Mouse (Mus musculus) embryonic facial prominence, embryonic 12.5 days (tissue): ENCODE data around the gene Galnt10. TPM values are rescaled to one million over a fixed set of nuclear protein-coding genes. Genes with fewer than 3 reads are reported as not detected.
A peak's percentile ranks its signal among the peaks of the same experiment; 100 is the strongest.

Experiments
- ATAC-seq: fragments of 200-750 bp; cut with Nextera tagmentation; 2 replicates; pipeline ENCODE4 v1.8.0; 2017; ENCODE audit not compliant: insufficient number of reproducible peaks, insufficient read depth, low FRiP score, low TSS enrichment
- H3K27ac ChIP-seq: fragments of 300-500 bp; sonication (generic); 2 replicates; pipeline ENCODE4 v1.5.1; 2016; ENCODE audit warnings: mild to moderate bottlenecking
- H3K27me3 ChIP-seq: fragments of 300-500 bp; sonication (generic); 2 replicates; pipeline ENCODE4 v1.6.1; 2016; ENCODE audit warnings: mild to moderate bottlenecking, moderate library complexity
- H3K36me3 ChIP-seq: fragments of 300-500 bp; sonication (generic); 2 replicates; pipeline ENCODE4 v1.6.1; 2016; ENCODE audit warnings: mild to moderate bottlenecking
- H3K4me1 ChIP-seq: fragments of 300-500 bp; sonication (generic); 2 replicates; pipeline ENCODE4 v1.6.1; 2016
- H3K4me2 ChIP-seq: fragments of 300-500 bp; sonication (generic); replicated peaks from 2 replicates; pipeline ENCODE4 v1.6.1; 2016; ENCODE audit warnings: mild to moderate bottlenecking, moderate library complexity
- H3K4me3 ChIP-seq: fragments of 300-500 bp; sonication (generic); 2 replicates; pipeline ENCODE4 v1.5.1; 2016; ENCODE audit warnings: mild to moderate bottlenecking
- H3K9ac ChIP-seq: fragments of 300-500 bp; sonication (generic); 2 replicates; pipeline ENCODE4 v1.6.1; 2016; ENCODE audit warnings: mild to moderate bottlenecking, moderate library complexity
- H3K9me3 ChIP-seq: fragments of 300-500 bp; sonication (generic); 2 replicates; pipeline ENCODE4 v1.6.1; 2016; ENCODE audit warnings: mild to moderate bottlenecking, moderate library complexity
- WGBS: fragments of 180-500 bp; shearing (Covaris S2); methylation state at CpG from one replicate; pipeline ENCODE4 v1.1.7; 2016; 5-methylcytosine and 5-hydroxymethylcytosine counted together
- polyA plus RNA-seq: library from polyadenylated mRNA; unstranded; fragments of >200 nt; fragmentation: Nextera tagmentation; extraction: Ambion mirVana; gene quantifications from 2 replicates; pipeline ENCODE4 v1.2.1, GENCODE M21; 2016

Galnt10 gene
- polyA plus RNA-seq, 1 experiment from 2014 or later, result 36.2 TPM

DNA sequence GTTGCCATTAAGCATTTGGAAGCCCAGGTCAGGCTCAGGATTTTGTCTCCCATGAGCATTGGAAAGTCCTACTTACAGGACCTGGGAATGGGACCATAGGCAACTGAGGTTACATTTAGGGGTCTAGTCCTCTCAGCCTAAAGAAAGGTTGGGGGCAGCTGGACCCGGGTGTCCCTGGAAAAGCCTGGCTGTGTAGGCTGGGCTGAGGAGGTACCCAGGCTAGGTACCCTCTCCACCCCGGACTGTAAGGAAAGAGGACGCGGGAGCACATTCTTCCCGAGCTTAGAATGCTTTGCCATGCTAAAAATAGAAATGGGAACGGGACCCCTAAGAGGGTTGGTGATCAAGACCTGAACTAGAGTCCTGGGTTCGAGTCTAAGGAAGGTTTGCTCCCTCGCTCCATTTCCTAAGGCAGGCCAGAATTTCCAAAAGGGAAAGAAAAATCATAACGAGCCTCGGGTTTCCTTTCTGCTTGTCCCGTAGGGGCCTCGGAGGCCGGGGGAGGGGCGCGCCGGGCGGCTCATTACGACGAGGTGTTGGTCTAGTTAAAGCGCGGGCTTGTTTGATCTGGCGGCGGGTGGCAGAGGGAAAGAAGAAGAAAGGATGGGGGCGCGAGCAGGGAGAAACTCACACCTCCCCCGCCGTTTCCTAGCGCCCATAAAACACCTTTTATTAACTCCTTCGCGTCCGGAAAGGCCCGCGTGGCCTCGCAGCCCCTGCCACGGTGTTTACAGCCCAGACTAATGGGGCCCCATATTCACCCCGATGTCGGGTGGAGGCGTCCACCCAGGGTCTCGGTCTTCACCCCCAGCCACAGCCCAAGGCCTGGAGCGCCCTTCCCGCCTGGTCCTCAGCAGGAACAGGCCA lies 182.0 kb downstream of the Galnt10 start:
- peak overlapping the region; percentile 51 for H3K4me2 ChIP-seq
- no peak for ATAC-seq
- no peak overlapping the region for H3K27ac ChIP-seq
- no peaks in the 10 kb centered on the region for H3K9me3 ChIP-seq
- peaks cover 12% of the 10 kb centered on the region for H3K4me1 ChIP-seq
- 2% methylated on average over 41 of the region's 41 CpGs for WGBS
- H3K27me3 ChIP-seq, result peaks cover 75% of the 10 kb centered on the region
- H3K36me3 ChIP-seq, result no peaks in the 10 kb centered on the region
- H3K4me3 ChIP-seq, result peak overlapping the region; percentile 29
- peak overlapping the region; percentile 39; the same call in 1 of the 2 replicates for H3K9ac ChIP-seq

DNA sequence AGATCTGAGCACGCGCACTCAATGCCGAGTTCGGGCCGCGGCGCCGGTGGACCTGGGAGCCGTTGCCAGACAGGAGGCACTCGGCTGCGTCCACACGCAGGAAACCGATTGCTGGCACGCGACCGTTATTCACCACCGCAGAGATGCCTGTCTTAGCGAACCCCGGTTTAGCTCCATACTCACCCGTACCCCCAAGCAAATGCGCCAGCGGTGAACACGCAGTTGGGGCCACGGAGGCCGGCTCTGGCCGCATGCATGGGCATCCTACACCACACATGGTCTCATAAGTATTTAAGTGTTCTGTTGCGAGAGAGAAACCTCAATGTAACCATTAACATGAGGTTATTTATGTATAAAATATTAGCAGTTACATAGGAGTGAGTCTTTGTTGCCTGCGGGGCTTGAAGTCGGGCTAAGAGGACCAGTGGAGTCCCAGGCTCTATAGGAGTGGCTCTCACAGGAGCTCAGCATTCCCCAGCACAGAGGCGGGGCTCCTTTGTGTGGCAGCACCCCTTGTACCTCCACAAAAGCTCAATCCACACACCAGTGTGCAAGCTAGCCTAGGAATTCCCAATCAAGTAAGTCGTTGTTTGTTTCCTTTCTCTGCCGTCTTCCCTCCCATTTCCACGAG lies 182.8 kb downstream of the Galnt10 start:
- Histone ChIP-seq H3K27ac (0 out of 2 replicates have a peak overlapping the region, but pooled peaks have one; percentile 36), H3K4me1 (peaks cover 12% of the 10 kb centered on the region), H3K9me3 (no peaks in the 10 kb centered on the region), H3K4me2 (peak overlapping the region; percentile 51), H3K9ac (peak overlapping the region; percentile 39; the same call in 1 of the 2 replicates), H3K27me3 (peaks cover 82% of the 10 kb centered on the region), H3K4me3 (peak overlapping the region; percentile 29), H3K36me3 (no peaks in the 10 kb centered on the region)
- 1% methylated on average over 33 of the region's 33 CpGs for WGBS
- no peak for ATAC-seq

DNA sequence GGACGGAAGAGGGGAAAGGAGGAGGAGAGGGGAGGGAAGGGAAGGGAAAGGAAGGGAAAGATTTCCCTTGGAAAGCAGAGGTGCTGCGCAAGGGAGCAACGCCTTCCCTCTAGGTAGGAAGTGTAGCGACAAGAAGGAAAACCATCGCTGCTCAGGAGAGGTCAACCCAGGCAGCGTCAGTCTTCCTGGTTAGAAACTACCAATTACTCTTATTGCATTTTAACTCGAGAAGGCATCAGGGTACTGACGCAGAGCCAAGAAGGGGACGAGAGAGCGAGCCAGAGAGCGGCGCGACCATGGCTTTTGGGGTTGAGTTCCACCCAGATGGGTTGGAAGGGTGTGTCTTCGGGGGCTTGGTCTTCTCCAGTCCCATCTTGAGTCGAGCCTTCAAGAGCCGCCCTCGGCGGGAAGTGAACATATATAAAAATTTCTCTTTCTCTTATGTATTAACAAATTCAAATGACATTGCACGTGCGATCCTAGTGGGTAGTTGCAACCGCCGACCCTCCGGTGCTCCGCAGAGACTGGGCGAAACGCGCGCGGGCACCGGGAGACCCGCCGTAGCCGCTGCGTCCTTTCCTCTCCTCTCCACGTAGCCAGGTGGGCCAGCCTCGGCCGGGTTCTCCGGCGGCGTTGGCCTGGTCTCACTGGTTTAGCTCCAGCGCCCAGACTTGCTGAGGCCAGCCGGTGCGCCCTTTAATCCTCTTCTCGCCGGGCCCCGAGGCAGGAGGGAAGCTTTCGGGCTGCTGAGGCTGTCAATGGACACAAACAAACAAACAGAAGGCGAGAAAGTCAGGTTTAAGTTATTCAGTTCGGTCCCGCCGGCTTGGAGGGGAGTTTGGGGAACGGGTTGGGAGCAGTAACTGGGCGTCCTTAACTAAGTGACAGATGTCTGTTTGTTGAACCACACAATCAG lies 184.0 kb downstream of the Galnt10 start:
- peaks cover 17% of the 10 kb centered on the region for H3K4me1 ChIP-seq

DNA sequence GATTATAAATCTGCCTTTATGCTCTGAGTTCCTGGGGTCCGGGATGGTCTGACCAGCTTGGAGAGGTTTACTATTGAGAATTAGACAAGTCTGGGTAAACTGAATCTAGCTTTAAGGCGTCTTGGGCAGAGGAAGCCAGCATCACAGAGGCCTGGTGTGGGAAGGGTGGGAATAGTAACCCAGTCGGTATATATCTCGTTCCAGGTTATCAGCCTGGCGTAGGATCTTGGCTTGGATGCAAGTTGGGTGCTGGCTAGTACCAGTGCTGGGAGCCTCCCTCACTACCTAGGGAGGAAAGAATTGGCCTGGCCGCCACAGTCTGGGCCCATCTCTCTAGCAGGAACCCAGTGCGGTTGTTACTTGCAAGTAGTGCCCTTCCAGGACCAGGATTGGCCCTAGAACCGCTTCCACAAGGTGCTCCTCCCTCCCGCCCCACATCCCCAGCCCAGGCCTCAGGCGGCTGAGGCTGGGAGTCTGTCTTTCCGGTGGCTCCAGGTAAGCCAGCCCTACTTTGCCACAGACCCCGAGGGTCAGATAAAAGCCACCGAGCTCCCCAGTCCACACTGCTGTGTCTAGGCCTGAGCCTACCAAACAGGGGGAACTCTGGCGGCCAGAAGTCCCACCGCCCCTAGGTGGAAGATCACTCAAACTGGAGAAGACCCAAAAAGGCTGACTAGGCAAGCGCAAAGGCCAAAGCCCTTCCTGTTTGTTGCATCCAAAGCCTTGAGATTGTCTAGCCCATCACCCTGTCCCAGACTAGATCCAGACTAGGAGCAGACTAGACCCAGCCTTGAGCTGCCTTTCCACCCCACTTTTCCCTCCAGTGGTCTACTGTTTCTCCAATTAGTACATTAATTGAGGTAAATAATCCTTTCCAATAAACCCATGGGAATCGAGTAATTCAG lies 184.9 kb downstream of the Galnt10 start:
- H3K27ac ChIP-seq, result no peak overlapping the region
- no peaks in the 10 kb centered on the region for H3K36me3 ChIP-seq
- H3K4me3 ChIP-seq, result peak overlapping the region; percentile 11
- H3K9ac ChIP-seq, result no peak overlapping the region
- peaks cover 17% of the 10 kb centered on the region for H3K4me1 ChIP-seq
- no peaks in the 10 kb centered on the region for H3K9me3 ChIP-seq
- H3K27me3 ChIP-seq, result peaks cover 89% of the 10 kb centered on the region
- no peak overlapping the region for H3K4me2 ChIP-seq
- WGBS, result 12% methylated on average over 17 of the region's 17 CpGs
- no peak for ATAC-seq

More for the DNA sequence above, 184.0 kb downstream of the Galnt10 start:
- H3K4me3 ChIP-seq, result peak overlapping the region; percentile 11
- H3K36me3 ChIP-seq, result no peaks in the 10 kb centered on the region
- 2% methylated on average over 53 of the region's 53 CpGs for WGBS
- ATAC-seq, result no peak
- H3K9me3 ChIP-seq, result no peaks in the 10 kb centered on the region
- H3K27ac ChIP-seq, result no peak overlapping the region
- H3K27me3 ChIP-seq, result peaks cover 88% of the 10 kb centered on the region
- peak overlapping the region; percentile 29; the same call in 1 of the 2 replicates for H3K4me2 ChIP-seq
- H3K9ac ChIP-seq, result no peak overlapping the region; the same call in 1 of the 2 replicates

DNA sequence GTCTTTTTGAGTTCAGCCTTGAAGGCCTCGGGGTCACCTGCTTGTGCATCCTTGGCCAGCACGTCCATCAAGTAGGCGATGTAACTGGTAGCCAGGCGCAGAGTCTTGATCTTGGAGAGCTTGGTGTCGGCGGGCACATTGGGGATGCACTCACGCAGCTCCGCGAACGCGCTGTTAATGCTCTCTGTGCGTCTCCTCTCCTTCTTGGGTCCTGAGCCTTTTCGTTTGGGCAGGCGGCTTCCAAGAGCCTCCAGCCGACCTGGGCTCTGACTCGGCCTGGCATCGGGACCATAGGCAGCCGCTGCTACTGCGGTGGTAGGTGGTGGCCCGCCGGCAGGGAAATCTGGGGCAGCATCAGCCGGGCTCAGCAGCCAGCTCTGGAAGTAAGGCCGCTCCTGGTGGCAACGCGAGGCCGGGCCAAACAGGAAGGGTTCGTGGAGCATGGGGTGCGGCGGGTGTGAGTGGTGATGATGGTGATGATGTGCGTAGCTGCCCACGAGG lies 186.1 kb downstream of the Galnt10 start:
- no peaks in the 10 kb centered on the region for H3K36me3 ChIP-seq
- H3K27me3 ChIP-seq, result peaks cover 97% of the 10 kb centered on the region
- no peak overlapping the region for H3K27ac ChIP-seq
- no peak overlapping the region for H3K4me2 ChIP-seq
- H3K9ac ChIP-seq, result no peak overlapping the region
- ATAC-seq, result no peak
- peak overlapping the region; percentile 19; the same call in 1 of the 2 replicates for H3K4me3 ChIP-seq
- H3K9me3 ChIP-seq, result no peaks in the 10 kb centered on the region
- H3K4me1 ChIP-seq, result peaks cover 17% of the 10 kb centered on the region
- WGBS, result 3% methylated on average over 31 of the region's 31 CpGs

- no peak for ATAC-seq
- 4% methylated on average over 16 of the region's 16 CpGs for WGBS
- H3K4me3 ChIP-seq, result 0 out of 2 replicates have a peak overlapping the region, but pooled peaks have one; percentile 19
- no peaks in the 10 kb centered on the region for H3K9me3 ChIP-seq
- peaks cover 18% of the 10 kb centered on the region for H3K4me1 ChIP-seq
- no peak overlapping the region for H3K4me2 ChIP-seq
- H3K9ac ChIP-seq, result no peak overlapping the region
- H3K27ac ChIP-seq, result no peak overlapping the region
- H3K27me3 ChIP-seq, result peaks cover 97% of the 10 kb centered on the region
- H3K36me3 ChIP-seq, result no peaks in the 10 kb centered on the region
Observed at GRCm38 (mm10) chr11:57831861-57832260, 186.6 kb downstream of the Galnt10 start.

DNA sequence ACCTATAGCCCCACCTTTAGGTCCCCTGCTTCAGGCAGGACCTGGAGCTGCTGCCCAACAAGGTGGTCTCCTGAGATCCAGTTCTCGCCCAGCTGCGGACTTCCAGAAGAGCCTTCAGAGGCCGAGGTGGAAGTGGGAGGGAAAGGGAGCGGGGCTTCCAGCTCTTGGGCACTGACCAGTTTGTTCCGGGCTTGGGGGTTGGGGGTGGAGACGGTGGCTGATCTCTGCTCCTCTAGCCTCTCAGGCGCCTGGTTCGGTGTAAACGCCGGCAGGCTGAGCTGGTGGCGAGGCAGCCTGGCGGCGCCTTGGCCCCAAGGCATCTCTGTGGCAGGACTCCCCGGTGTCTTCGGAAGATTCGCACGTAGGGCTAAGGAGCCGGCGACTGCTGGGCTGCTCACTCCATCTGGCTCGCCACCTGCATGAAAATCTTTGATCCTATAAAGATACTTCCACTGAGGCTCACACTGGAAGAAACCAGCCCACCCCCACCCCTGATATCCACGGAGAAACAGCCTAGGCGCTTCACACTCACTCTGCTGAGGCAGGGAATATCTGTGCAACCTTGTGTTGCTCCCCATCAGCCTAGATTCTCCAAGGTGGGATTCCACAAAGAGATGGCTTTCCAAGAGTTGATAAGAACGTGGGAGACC lies 187.4 kb downstream of the Galnt10 start, which contains the start of gene Hand1:
Gene Hand1 (minus strand): TSS at position 267 of the 650 bp plus-strand sequence.
- Histone ChIP-seq H3K27ac (0 out of 2 replicates have a peak within 1 kb of the TSS, but pooled peaks have one; percentile 4), H3K4me2 (no peak within 1 kb of the TSS; the same call in 1 of the 2 replicates), H3K9me3 (no peaks in the 10 kb centered on the region), H3K36me3 (no peaks in the 10 kb centered on the region), H3K27me3 (peaks cover 97% of the 10 kb centered on the region), H3K4me1 (peaks cover 14% of the 10 kb centered on the region), H3K4me3 (peak within 1 kb of the TSS; percentile 19), H3K9ac (peak within 1 kb of the TSS; percentile 8; the same call in 1 of the 2 replicates)
- WGBS, result 2% methylated on average over 23 of the region's 23 CpGs
- no peak for ATAC-seq

GRCm38 (mm10) chr11:57833296-57833977 lies 188.2 kb downstream of the Galnt10 start:
- Histone ChIP-seq H3K27ac (no peak overlapping the region), H3K4me1 (peaks cover 9% of the 10 kb centered on the region; the same call in 1 of the 2 replicates), H3K9me3 (no peaks in the 10 kb centered on the region), H3K27me3 (peaks cover 96% of the 10 kb centered on the region), H3K4me3 (peak overlapping the region; percentile 7), H3K4me2 (no peak overlapping the region; the same call in 1 of the 2 replicates), H3K36me3 (no peaks in the 10 kb centered on the region), H3K9ac (peak overlapping the region; percentile 8; the same call in 1 of the 2 replicates)
- ATAC-seq, result no peak
- WGBS, result under 1% methylated on average over 29 of the region's 30 CpGs

DNA sequence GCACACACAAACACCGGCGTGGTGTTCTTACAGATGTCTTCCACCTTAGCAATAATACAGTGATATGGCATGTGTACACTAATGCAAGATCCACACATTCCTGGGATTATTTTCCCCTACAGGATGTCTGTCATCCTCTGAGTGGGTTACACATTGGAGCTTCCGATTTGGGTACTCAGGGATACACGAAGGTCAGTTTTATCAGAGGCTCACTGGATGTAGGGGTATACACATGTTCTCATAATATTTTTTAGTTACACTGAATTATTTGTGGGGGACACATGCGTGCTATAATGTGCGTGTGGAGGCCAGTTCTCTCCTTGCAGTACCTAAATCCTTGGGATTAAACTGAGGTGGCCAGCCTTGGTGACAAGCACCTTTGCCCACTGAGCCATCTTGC lies 188.8 kb downstream of the Galnt10 start:
- Histone ChIP-seq H3K27me3 (peaks cover 97% of the 10 kb centered on the region), H3K27ac (no peak overlapping the region), H3K9ac (no peak overlapping the region), H3K4me2 (no peak overlapping the region; the same call in 1 of the 2 replicates), H3K4me3 (no peak overlapping the region), H3K9me3 (no peaks in the 10 kb centered on the region), H3K4me1 (peaks cover 9% of the 10 kb centered on the region; the same call in 1 of the 2 replicates), H3K36me3 (no peaks in the 10 kb centered on the region)
- ATAC-seq, result no peak
- WGBS, result 9% methylated on average over 6 of the region's 6 CpGs
